Mouse (Mus musculus) spleen, postnatal 36 days (tissue): ENCODE measurements at regions not wholly inside any gene's neighbourhood (a gene's known extent, or its start where the extent isn't known, plus 50 kb on each side); places are given as distances from the start of the nearest gene placed in this dataset.
"Not testable (repeated sequence)": the region's sequence is repeated elsewhere in the genome, so short reads cannot be mapped to it uniquely, and the experiment has no call there.

ENCODE experiments used
- DNase-seq, 2 experiments: peaks; one replicate each; pipeline ENCODE4 v3.0.0; 2022; ENCODE audit warnings: low spot score in 2 of 2, mixed read lengths in 1 of 2

GRCm38 (mm10) chr13:113484159-113484762, 134.1 kb downstream of the Snx18 start:
- DNase-seq: no peak

- DNase-seq: no peak
These were observed 135.5 kb downstream of the Snx18 start for GRCm38 (mm10) chr13:113482911-113483310.

- DNase-seq: no peak
These were observed 140.4 kb downstream of the Snx18 start for GRCm38 (mm10) chr13:113477901-113478510.

GRCm38 (mm10) chr13:113470822-113471557, 147.4 kb downstream of the Snx18 start:
- DNase-seq: no peak

- no peak for DNase-seq
These were observed 153.9 kb downstream of the Snx18 start for GRCm38 (mm10) chr13:113464190-113465064.

GRCm38 (mm10) chr13:113463420-113463819, 154.9 kb downstream of the Snx18 start:
- no peak for DNase-seq

GRCm38 (mm10) chr13:113454490-113455295, 161.7 kb downstream of the BC067074 start:
- DNase-seq: no peak

- DNase-seq: no peak
These were observed 155.4 kb downstream of the BC067074 start for GRCm38 (mm10) chr13:113448378-113448777.

GRCm38 (mm10) chr13:113446226-113446625, 153.3 kb downstream of the BC067074 start:
- no peak for DNase-seq

GRCm38 (mm10) chr13:113444481-113444880, 151.5 kb downstream of the BC067074 start:
- not testable (repeated sequence) for DNase-seq

- DNase-seq: no peak
These were observed 150.1 kb downstream of the BC067074 start for GRCm38 (mm10) chr13:113443078-113443477.

GRCm38 (mm10) chr13:113442169-113442568, 149.2 kb downstream of the BC067074 start:
- no peak for DNase-seq

GRCm38 (mm10) chr13:113440137-113440536, 147.2 kb downstream of the BC067074 start:
- DNase-seq: no peak

- no peak for DNase-seq
These were observed 146.6 kb downstream of the BC067074 start for GRCm38 (mm10) chr13:113439516-113439915.

- no peak for DNase-seq
These were observed 145.9 kb downstream of the BC067074 start for GRCm38 (mm10) chr13:113438872-113439271.

- no peak for DNase-seq
These were observed 143.3 kb downstream of the BC067074 start for GRCm38 (mm10) chr13:113436288-113436687.

- DNase-seq: no peak
These were observed 142.2 kb downstream of the BC067074 start for GRCm38 (mm10) chr13:113435117-113435516.

- no peak for DNase-seq
These were observed 140.5 kb downstream of the BC067074 start for GRCm38 (mm10) chr13:113433456-113433855.

- DNase-seq: no peak
These were observed 136.7 kb downstream of the BC067074 start for GRCm38 (mm10) chr13:113429615-113430014.
